Comparison of ENCODE assay signal across 8 mouse cellular contexts in genomic region chr3:150384996-150385627, GRCm38 (mm10).
DNase-seq lines count a peak whose midpoint lies in the region; ATAC-seq lines count a peak whose summit lies in the region.

No protein-coding gene starts in this region.

- no peak for ATAC-seq in activated CD4-positive, CD25-positive, alpha-beta regulatory T cell, adult 4 months

- peak; percentile 2 to 44 for DNase-seq in heart, adult 18-20 months
- no peak for DNase-seq in heart, adult 11 months
- DNase-seq in urinary bladder, postnatal 36 days (ENCODE audit: low spot score in 2 of 2) = peak; percentile 3 to 7
- no peak for DNase-seq in urinary bladder, postnatal 4 days (ENCODE audit: low spot score in 2 of 2)
- peak; percentile 33 for DNase-seq in fibroblast of lung, adult 2 months (ENCODE audit: low read depth)
- DNase-seq in kidney, postnatal 4 days = peak; percentile 68 to 74
- DNase-seq in lung, postnatal 36 days = peak; percentile 58

Comparison
In these comparisons a context has a peak if more than half of its experiments do, and no peak if none do; other contexts are left out.
1. DNase-seq: peak in heart, adult 18-20 months (2 of 2), urinary bladder, postnatal 36 days (2 of 2), fibroblast of lung, adult 2 months (single experiment), kidney, postnatal 4 days (2 of 2) and lung, postnatal 36 days (single experiment); none in heart, adult 11 months (single experiment) and urinary bladder, postnatal 4 days (0 of 2).